Mouse (Mus musculus) B cell, adult (primary cell): ENCODE results near the gene Epm2a. TPM values are rescaled to one million over a fixed set of nuclear protein-coding genes. Genes with fewer than 3 reads are reported as not detected.

Experiments
- total RNA-seq: library from RNA; stranded (reverse); gene quantifications from 4 replicates; pipeline ENCODE4 v1.2.4, GENCODE M21; 2023; ENCODE audit not compliant: inconsistent age

The Epm2a gene
- total RNA-seq: 2.1 to 2.5 TPM (median 2.2 TPM) in 4 replicates

DNA sequence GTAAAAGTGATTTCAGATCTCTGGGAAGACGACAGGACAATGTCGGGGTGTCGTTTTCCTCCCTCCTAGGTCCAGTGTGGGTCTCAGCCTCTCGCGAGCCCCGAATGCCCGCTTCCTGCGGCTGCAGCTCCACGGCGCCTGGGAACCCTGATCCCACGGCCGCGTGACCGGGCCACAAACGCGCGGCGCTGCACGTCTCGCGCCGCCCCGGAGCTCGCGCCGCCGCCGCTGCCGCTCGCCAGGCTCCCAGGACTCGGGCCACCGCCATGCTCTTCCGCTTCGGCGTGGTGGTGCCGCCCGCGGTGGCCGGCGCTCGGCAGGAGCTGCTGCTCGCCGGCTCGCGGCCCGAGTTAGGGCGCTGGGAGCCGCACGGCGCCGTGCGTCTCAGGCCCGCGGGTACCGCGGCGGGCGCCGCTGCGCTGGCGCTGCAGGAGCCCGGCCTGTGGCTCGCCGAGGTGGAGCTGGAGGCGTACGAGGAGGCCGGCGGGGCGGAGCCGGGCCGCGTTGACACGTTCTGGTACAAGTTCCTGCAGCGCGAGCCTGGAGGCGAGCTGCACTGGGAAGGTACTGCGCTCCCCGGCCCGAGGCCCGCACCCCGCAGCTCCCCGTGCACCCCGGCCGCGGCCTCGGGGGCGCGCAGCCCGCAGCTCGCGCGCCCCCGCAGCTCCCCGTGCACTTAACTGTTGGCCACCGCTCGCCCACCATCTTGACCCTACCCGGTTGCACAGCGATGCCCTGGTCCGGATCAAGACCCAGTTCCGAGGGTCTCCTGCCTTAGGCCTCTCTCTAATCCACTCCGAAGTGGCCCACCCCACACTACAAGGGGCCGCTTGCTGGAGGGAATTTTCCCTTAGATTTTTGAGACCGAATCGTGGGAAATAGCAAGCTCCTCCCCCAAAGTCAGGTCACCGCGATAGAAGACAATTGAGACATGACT is at the start of gene Epm2a:
Gene Epm2a, plus strand, starts transcription at position 200 of the 937 bp plus-strand sequence.

Other genes with a start within 250 kb of the Epm2a start
- gene Shprh, start 194.0 kb upstream of the Epm2a start, total RNA-seq: 27.7 to 33.5 TPM (median 32.0 TPM) in 4 replicates
- 12.6 to 14.8 TPM (median 13.5 TPM) in 4 replicates for gene Fbxo30, start 62.1 kb upstream of the Epm2a start, total RNA-seq